Mouse (Mus musculus) midbrain, postnatal 0 days (tissue): Measurements from ENCODE around the gene Fam3b. TPM values are rescaled to one million over a fixed set of nuclear protein-coding genes. Genes with fewer than 3 reads are reported as not detected.

Experiments
- ATAC-seq: fragments of 200-750 bp; cut with Nextera tagmentation; 2 replicates; pipeline ENCODE4 v1.8.0; 2017; ENCODE audit warnings: moderate number of reproducible peaks, mild to moderate bottlenecking, moderate TSS enrichment, moderate library complexity; ENCODE audit not compliant: low FRiP score
- DNase-seq: peaks from one replicate; pipeline ENCODE4 v3.0.0-alpha.2; 2015; ENCODE audit warnings: low spot score
- H3K27ac ChIP-seq: fragments of 300-500 bp; sonication (generic); 2 replicates; pipeline ENCODE4 v1.5.1; 2014; ENCODE audit warnings: low read depth, mild to moderate bottlenecking, low read length, mixed read lengths
- H3K27me3 ChIP-seq: fragments of 300-500 bp; sonication (generic); 2 replicates; pipeline ENCODE4 v1.6.1; 2014; ENCODE audit warnings: low read length, control low read depth, mixed read lengths; ENCODE audit not compliant: insufficient read depth
- H3K36me3 ChIP-seq: fragments of 300-500 bp; sonication (generic); 2 replicates; pipeline ENCODE4 v1.6.1; 2014; ENCODE audit warnings: low read length, control low read depth, mixed read lengths; ENCODE audit not compliant: insufficient read depth
- H3K4me1 ChIP-seq: fragments of 300-500 bp; sonication (generic); 2 replicates; pipeline ENCODE4 v1.6.1; 2014; ENCODE audit warnings: mild to moderate bottlenecking, control low read depth, antibody characterized with exemption, low read length, mixed read lengths; ENCODE audit not compliant: insufficient read depth
- H3K4me2 ChIP-seq: fragments of 300-500 bp; sonication (generic); 2 replicates; pipeline ENCODE4 v1.6.1; 2014; ENCODE audit warnings: low read depth, mild to moderate bottlenecking, low read length, mixed read lengths; ENCODE audit not compliant: poor library complexity, severe bottlenecking
- H3K4me3 ChIP-seq: fragments of 300-500 bp; sonication (generic); 2 replicates; pipeline ENCODE4 v1.5.1; 2014; ENCODE audit warnings: low read depth, mild to moderate bottlenecking, low read length, moderate library complexity
- H3K9ac ChIP-seq: fragments of 300-500 bp; sonication (generic); replicated peaks from 2 replicates; pipeline ENCODE4 v1.6.1; 2014; ENCODE audit warnings: mild to moderate bottlenecking, low read length, moderate library complexity, mixed read lengths; ENCODE audit not compliant: poor library complexity, severe bottlenecking
- H3K9me3 ChIP-seq: fragments of 300-500 bp; sonication (generic); 2 replicates; pipeline ENCODE4 v1.6.1; 2016; ENCODE audit warnings: low read length, control low read depth
- CTCF ChIP-seq: IDR thresholded peaks from 2 replicates; pipeline ENCODE4 v1.5.1; 2016; ENCODE audit warnings: antibody characterized with exemption, mild to moderate bottlenecking
- WGBS: fragments of 180-500 bp; shearing (Covaris S2); extraction: QIAGEN DNeasy Blood & Tissue Kit; methylation state at CpG from one replicate; pipeline ENCODE4 v1.1.7; 2014; 5-methylcytosine and 5-hydroxymethylcytosine counted together
- polyA plus RNA-seq: library from polyadenylated mRNA; unstranded; fragments of >200 nt; fragmentation: Nextera tagmentation; extraction: Ambion mirVana; gene quantifications from 2 replicates; pipeline ENCODE4 v1.2.1, GENCODE M21; 2015
- total RNA-seq: library from RNA; depleted of rRNA; stranded (reverse); fragments of >200 nt; gene quantifications from 2 replicates; pipeline ENCODE4 v1.2.3, GENCODE M21; 2014

Gene Fam3b
- total and polyA plus RNA-seq, 2 experiments from 2014 or later = not detected

DNA sequence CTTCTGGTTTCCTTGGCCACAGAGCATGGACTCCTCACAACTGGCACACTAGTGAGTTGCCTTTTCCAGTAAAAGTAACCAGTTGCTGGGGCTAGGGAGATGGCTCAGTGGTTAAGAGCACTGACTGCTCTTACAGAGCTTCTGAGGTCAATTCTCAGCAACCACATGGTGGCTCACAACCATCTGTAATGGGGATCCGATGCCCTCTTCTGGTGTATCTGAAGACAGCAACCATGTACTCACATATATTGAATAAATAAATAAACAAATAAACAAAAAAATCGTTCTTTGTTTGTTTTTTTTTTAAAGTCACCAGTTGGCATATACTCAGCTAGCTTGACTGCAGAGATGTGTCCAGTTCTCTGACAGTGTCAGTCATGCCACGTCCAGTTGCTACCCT, 1.7 kb upstream of the Fam3b start:
- H3K4me1 ChIP-seq = no peaks in the 10 kb centered on the region
- no peak overlapping the region for H3K27ac ChIP-seq
- H3K27me3 ChIP-seq = no peaks in the 10 kb centered on the region
- TF ChIP-seq CTCF = no peak
- WGBS = 77% methylated on average over 3 of the region's 3 CpGs
- no peaks in the 10 kb centered on the region for H3K9me3 ChIP-seq
- H3K4me3 ChIP-seq = no peak overlapping the region
- no peak overlapping the region for H3K4me2 ChIP-seq
- no peak overlapping the region for H3K9ac ChIP-seq
- H3K36me3 ChIP-seq = no peaks in the 10 kb centered on the region
- ATAC-seq (no peak), DNase-seq (no peak)

DNA sequence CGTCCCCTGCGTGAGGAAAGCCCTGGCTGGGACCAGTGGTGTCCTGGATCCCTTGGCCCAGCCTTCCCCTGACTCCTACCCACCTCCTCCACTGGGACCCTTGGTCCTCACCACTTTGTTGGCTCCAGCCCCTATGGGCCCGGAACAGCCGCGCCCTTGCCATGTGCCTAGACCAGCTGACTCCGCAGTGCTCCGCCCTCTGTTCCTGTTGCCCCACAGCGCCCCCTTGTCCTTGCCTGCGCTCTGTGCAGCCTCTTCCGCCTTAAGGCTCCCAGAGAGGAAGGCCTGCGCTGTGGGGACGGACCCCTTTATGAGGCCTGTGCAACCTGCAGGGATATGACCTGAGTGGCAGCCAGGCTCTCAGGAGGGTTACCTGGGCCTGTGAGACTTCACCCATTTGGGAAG, 2.3 kb downstream of the Fam3b start:
- Histone ChIP-seq H3K27ac (no peak overlapping the region), H3K4me1 (no peaks in the 10 kb centered on the region), H3K27me3 (no peaks in the 10 kb centered on the region), H3K4me3 (no peak overlapping the region), H3K4me2 (no peak overlapping the region), H3K9ac (no peak overlapping the region), H3K9me3 (no peaks in the 10 kb centered on the region), H3K36me3 (no peaks in the 10 kb centered on the region)
- TF ChIP-seq CTCF = no peak
- 90% methylated on average over 12 of the region's 12 CpGs for WGBS
- ATAC-seq (no peak), DNase-seq (no peak)

DNA sequence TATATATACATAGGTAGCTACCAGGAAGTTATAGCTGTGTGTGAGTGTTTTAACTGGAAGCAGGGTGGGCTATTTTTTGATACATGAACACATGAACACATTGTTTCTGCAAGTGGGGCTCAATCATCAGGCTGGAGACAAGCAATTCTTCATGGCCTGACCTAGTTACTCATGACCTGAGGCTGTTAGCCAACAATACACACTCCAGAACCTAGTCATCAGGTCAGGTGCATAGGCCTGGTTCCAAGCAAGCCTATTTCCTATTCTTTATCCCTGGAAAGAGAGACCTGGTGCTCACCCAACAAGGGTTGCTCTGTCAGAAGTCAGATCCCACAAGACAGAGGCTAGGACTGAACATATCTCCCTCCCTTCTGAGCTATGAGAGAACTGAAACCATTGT, 3.1 kb downstream of the Fam3b start:
- H3K9me3 ChIP-seq = no peaks in the 10 kb centered on the region
- no peak for TF ChIP-seq CTCF
- DNase-seq (no peak), ATAC-seq (no peak)
- H3K27ac ChIP-seq = no peak overlapping the region
- H3K36me3 ChIP-seq = no peaks in the 10 kb centered on the region
- H3K4me2 ChIP-seq = no peak overlapping the region
- no peaks in the 10 kb centered on the region for H3K4me1 ChIP-seq
- no peak overlapping the region for H3K4me3 ChIP-seq
- no peaks in the 10 kb centered on the region for H3K27me3 ChIP-seq
- H3K9ac ChIP-seq = no peak overlapping the region

DNA sequence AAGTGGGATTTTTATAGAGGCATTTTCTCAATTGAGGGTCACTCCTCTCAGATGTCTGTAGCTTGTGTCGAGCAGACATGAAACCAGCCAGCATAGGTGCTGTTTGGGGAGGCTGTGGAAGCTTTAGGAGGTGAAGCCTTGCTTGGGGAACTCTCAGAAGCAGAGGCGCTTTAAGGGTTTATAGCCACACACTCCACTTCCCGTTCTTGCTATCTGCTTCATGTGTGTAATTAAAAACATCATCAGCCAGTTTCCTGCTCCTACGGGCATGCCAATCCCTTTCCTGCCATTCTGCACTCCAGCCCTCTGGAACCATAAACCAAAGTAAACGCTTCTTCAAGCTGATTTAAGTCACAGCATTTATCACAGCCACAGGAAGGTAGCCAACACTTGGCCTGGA, 3.8 kb downstream of the Fam3b start:
- H3K27ac ChIP-seq = no peak overlapping the region
- H3K4me1 ChIP-seq = no peaks in the 10 kb centered on the region
- DNase-seq = no peak
- TF ChIP-seq CTCF = no peak
- no peaks in the 10 kb centered on the region for H3K36me3 ChIP-seq
- no peaks in the 10 kb centered on the region for H3K27me3 ChIP-seq
- no peak overlapping the region for H3K4me3 ChIP-seq
- no peak overlapping the region for H3K9ac ChIP-seq
- WGBS = 72% methylated on average over 5 of the region's 5 CpGs
- no peak overlapping the region for H3K4me2 ChIP-seq
- no peaks in the 10 kb centered on the region for H3K9me3 ChIP-seq
- no peak for ATAC-seq

DNA sequence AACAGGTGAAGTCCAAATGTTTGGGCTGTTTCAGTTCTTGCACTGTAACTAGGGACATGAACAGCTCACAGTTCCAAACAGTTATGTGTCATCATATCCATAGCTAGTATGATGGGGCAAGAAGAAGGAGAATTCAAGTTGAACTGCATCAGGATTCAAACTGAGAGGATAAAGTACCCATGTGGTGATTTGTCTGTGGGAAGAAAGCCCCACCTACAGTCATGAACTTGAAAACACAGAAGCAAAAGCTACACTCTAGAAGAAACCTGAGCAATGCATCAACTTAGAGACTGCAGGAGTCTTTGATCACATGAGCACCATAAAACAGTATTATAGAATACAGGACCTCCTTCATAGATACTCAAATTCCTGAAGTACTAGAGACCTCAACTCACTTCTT, 6.8 kb downstream of the Fam3b start:
- H3K9ac ChIP-seq = no peak overlapping the region
- no peaks in the 10 kb centered on the region for H3K36me3 ChIP-seq
- H3K27me3 ChIP-seq = no peaks in the 10 kb centered on the region
- TF ChIP-seq CTCF = no peak
- DNase-seq (no peak), ATAC-seq (no peak)
- no peaks in the 10 kb centered on the region for H3K9me3 ChIP-seq
- no peak overlapping the region for H3K27ac ChIP-seq
- H3K4me3 ChIP-seq = no peak overlapping the region
- no peak overlapping the region for H3K4me2 ChIP-seq
- H3K4me1 ChIP-seq = no peaks in the 10 kb centered on the region

DNA sequence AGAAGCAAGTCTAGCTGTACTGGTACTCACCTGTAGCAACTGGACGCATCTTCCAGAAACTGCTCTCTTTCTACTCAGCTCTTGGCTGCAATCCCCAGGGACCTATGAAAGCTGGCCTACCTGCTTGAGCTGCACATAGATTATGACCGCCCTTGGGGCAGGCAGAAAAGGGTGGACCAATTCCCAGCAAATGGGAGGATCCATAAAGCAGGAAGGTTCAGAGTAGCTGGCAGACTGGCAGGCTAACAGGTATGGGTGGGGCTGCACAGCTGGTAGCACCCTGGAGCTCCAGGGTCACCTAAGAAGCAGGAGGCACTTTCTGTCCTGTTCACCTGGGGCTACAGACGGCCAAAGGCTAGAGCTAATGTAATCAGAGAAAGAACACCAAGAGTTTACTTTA, 9.8 kb downstream of the Fam3b start:
- H3K4me1 ChIP-seq = no peaks in the 10 kb centered on the region
- H3K9ac ChIP-seq = no peak overlapping the region
- no peak for ATAC-seq
- no peak overlapping the region for H3K4me3 ChIP-seq
- no peak overlapping the region for H3K4me2 ChIP-seq
- no peak for DNase-seq
- H3K36me3 ChIP-seq = no peaks in the 10 kb centered on the region
- TF ChIP-seq CTCF = no peak
- no peak overlapping the region for H3K27ac ChIP-seq
- WGBS = 86% methylated on average over 3 of the region's 3 CpGs
- H3K27me3 ChIP-seq = no peaks in the 10 kb centered on the region
- H3K9me3 ChIP-seq = no peaks in the 10 kb centered on the region

DNA sequence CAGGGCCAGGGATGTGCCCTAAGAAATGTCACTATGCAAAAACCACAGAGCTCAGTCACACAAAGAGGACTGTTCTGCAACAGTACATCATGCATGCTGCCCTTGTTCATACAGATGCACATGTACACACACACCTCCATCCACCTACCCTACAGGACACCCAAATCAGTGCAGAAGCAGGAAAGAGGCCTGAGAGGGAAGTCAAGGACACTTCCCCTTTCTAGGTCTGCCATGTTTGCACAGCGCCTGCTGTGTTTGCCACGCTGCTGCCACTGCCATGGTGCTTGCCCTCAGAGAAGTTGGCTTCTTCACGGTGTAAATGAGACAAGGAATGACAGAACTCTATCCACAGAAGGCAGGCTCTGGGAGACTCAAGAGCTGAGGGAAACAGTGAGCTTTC, 10.8 kb downstream of the Fam3b start:
- H3K4me1 ChIP-seq = no peaks in the 10 kb centered on the region
- 78% methylated on average over 3 of the region's 3 CpGs for WGBS
- no peak for TF ChIP-seq CTCF

More for the DNA sequence above, 10.8 kb downstream of the Fam3b start:
- Histone ChIP-seq H3K27me3 (no peaks in the 10 kb centered on the region), H3K9me3 (no peaks in the 10 kb centered on the region), H3K36me3 (no peaks in the 10 kb centered on the region), H3K9ac (no peak overlapping the region), H3K27ac (no peak overlapping the region), H3K4me2 (no peak overlapping the region), H3K4me3 (no peak overlapping the region)
- ATAC-seq (no peak), DNase-seq (no peak)
